Mouse (Mus musculus) thymus, adult 2 months (tissue): ENCODE measurements around the gene Nrp1.

Experiments
- CTCF ChIP-seq: fragments of 200-500 bp; IDR thresholded peaks from 2 replicates; pipeline ENCODE4 v1.5.1; 2012; ENCODE audit warnings: mild to moderate bottlenecking, control low read depth, low read length, moderate library complexity, borderline replicate concordance; ENCODE audit not compliant: control insufficient read depth, poor library complexity, insufficient read depth; ENCODE audit errors: extremely low read depth
- POLR2A ChIP-seq: fragments of 200-500 bp; IDR thresholded peaks from 2 replicates; pipeline ENCODE4 v1.6.1; 2012; ENCODE audit warnings: mild to moderate bottlenecking, low read length, control low read depth, moderate library complexity; ENCODE audit not compliant: control insufficient read depth, poor library complexity, insufficient read depth; ENCODE audit errors: extremely low read depth

DNA sequence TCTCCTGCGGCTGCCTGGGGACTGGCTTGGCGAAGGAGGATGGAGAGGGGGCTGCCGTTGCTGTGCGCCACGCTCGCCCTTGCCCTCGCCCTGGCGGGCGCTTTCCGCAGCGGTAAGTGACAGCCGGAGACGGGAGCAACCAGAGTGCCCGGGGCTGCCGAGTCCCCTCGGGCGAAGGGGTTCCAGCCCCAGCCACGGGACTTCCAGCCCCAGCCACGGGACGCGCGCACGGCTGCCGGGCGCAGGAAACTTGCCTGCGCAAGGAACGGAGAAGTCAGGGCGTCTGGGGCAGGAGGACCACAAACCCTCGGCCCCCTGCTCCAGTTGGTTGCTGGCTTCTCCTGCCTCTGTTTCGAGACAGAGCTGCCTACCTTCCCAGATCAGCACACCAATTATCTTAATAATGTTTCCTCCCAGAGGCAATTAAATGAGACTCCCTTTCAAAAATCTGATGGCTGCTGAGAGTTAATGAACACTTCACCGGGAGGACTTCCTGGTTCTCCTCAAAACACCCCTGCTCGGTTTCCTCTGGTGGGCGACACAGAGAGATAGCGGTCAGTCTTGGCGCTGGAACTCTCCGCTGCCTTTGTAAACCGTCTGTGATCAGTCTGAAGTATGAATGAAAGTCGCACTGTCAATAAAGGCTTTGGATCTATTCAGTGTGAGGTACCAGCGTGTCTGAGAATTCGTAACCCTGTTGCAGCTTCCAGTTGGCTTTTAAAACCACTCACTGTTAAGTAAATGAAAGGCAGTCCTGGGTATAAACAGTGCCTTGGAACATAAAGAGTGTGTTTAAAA is 1.3 kb downstream of the Nrp1 start:
- no peak for TF ChIP-seq POLR2A
- TF ChIP-seq CTCF: no peak
